Mouse (Mus musculus) midbrain, embryonic 15.5 days (tissue): ENCODE data around the gene Pqlc3. TPM values are rescaled to one million over a fixed set of nuclear protein-coding genes. Genes with fewer than 3 reads are reported as not detected.
"Not testable (repeated sequence)": the region's sequence is repeated elsewhere in the genome, so short reads cannot be mapped to it uniquely, and the experiment has no call there.

Experiments used
- ATAC-seq: fragments of 200-750 bp; cut with Nextera tagmentation; replicated peaks from 2 replicates; pipeline ENCODE4 v1.8.0; 2017; ENCODE audit warnings: moderate TSS enrichment
- H3K27ac ChIP-seq: fragments of 300-500 bp; sonication (generic); 2 replicates; pipeline ENCODE4 v1.5.1; 2015; ENCODE audit warnings: mild to moderate bottlenecking, inconsistent platforms
- H3K27me3 ChIP-seq: fragments of 300-500 bp; sonication (generic); replicated peaks from 2 replicates; pipeline ENCODE4 v1.6.1; 2015; ENCODE audit warnings: inconsistent platforms
- H3K36me3 ChIP-seq: fragments of 300-500 bp; sonication (generic); replicated peaks from 2 replicates; pipeline ENCODE4 v1.6.1; 2015; ENCODE audit warnings: inconsistent platforms
- H3K4me1 ChIP-seq: fragments of 300-500 bp; sonication (generic); 2 replicates; pipeline ENCODE4 v1.6.1; 2015; ENCODE audit warnings: inconsistent platforms
- H3K4me2 ChIP-seq: fragments of 300-500 bp; sonication (generic); 2 replicates; pipeline ENCODE4 v1.6.1; 2015; ENCODE audit warnings: inconsistent platforms, mild to moderate bottlenecking, moderate library complexity
- H3K4me3 ChIP-seq: fragments of 300-500 bp; sonication (generic); 2 replicates; pipeline ENCODE4 v1.5.1; 2015; ENCODE audit warnings: mild to moderate bottlenecking, inconsistent platforms
- H3K9ac ChIP-seq: fragments of 300-500 bp; sonication (generic); 2 replicates; pipeline ENCODE4 v1.6.1; 2015; ENCODE audit warnings: mild to moderate bottlenecking, inconsistent platforms
- H3K9me3 ChIP-seq: fragments of 300-500 bp; sonication (generic); 2 replicates; pipeline ENCODE4 v1.6.1; 2016; ENCODE audit warnings: inconsistent platforms
- whole genome bisulfite sequencing: fragments of 180-500 bp; shearing (Covaris S2); methylation state at CpG from one replicate; pipeline ENCODE4 v1.1.7; 2015; ENCODE audit warnings: mixed read lengths; 5-methylcytosine and 5-hydroxymethylcytosine counted together
- polyA plus RNA-seq: library from polyadenylated mRNA; unstranded; fragments of >200 nt; fragmentation: Nextera tagmentation; extraction: Ambion mirVana; gene quantifications from 2 replicates; pipeline ENCODE4 v1.2.1, GENCODE M21; 2015

Gene Pqlc3
- polyA plus RNA-seq, 1 experiment from 2014 or later = 2.4 TPM

DNA sequence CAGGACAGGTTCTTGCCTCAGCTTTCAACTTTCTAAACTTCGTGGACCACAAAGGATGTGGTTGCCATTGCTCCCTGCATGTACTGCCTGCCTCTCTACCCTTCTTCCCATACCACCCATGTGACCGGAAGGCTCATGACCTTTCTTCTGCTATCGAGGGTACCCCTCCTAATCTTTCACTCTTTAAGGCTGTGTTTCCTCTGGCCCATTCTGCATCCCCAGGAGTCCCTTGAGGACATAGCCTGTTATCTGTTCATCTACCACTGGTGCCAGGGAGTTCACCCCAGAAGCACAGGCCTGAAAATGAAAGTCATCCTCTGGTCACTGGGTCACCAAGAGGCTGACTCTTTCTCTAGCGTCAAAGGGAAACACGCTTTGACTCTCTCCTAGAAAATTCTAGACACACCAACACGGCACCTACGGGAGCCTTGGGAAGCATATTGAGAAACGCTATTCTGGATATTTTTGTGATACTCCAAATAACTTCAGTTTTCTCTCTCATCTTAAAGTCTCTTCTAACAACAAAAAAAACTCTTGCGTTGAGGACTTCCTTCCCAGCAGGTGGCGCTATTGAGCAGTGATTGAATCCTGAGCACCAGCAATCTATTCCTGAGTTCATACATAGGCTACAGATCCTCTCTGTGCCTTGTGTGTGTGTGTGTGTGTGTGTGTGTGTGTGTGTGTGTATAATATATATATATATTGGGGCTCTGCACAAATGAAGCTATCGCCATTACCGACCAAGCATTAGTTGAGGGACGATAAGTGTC is 32.7 kb upstream of the Pqlc3 start:
- 41% methylated on average over 13 of the region's 13 CpGs for WGBS
- H3K36me3 ChIP-seq = no peaks in the 10 kb centered on the region
- ATAC-seq = peak; percentile 73

DNA sequence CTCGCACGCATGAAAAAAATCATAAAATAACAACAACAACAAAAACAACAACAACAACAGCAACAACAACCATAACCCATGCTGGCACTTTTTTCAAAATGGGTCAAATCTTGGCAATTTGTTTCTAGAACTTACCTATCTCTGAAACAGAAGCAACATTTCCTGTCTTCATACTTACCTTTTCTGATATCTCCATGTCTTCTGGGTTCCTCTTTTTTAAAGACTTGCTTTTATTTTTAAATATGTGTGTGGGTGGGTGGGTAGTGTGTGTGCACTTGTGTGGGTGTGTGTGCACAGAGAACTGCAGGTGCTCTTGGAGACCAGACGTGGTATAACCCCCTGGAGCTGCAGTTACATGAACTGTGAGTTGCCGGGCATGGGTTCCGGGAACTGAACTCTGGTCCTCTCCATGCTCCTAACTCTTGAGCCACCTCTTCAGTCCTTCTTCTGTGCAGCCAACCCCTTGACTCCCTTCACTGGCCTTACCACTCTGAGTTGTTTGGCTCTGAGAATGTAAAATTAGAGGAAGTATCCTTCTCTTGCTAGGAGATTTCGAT is 24.4 kb upstream of the Pqlc3 start:
- no peak overlapping the region for H3K4me2 ChIP-seq

More for the DNA sequence above, 32.7 kb upstream of the Pqlc3 start:
- no peaks in the 10 kb centered on the region for H3K27me3 ChIP-seq
- H3K27ac ChIP-seq = no peak overlapping the region
- no peak overlapping the region for H3K4me3 ChIP-seq
- peaks cover 10% of the 10 kb centered on the region; the same call in 1 of the 2 replicates for H3K4me1 ChIP-seq
- no peak overlapping the region for H3K9ac ChIP-seq
- no peaks in the 10 kb centered on the region for H3K9me3 ChIP-seq
- H3K4me2 ChIP-seq = no peak overlapping the region

DNA sequence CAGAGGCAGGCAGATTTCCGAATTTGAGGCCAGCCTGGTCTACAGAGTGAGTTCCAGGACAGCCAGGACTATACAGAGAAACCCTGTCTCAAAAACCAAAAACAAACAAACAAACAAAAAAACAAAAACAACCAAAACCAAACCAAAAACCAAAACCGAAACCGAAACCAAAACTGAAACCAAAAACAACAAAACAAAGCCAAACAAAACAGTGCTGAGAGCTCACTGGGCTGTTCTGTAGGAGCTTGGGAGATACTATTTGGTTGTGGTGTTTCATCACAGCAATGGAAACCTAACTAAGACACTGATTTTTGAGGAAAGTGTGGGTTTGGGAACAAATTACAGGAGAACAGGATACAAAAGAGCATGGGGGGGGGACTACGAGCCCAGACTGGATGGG is 21.9 kb upstream of the Pqlc3 start:
- ATAC-seq = no peak
- WGBS = 81% methylated on average over 4 of the region's 4 CpGs
- H3K27me3 ChIP-seq = no peaks in the 10 kb centered on the region
- no peaks in the 10 kb centered on the region for H3K9me3 ChIP-seq
- no peaks in the 10 kb centered on the region for H3K36me3 ChIP-seq
- no peak overlapping the region for H3K27ac ChIP-seq
- H3K4me3 ChIP-seq = no peak overlapping the region
- no peaks in the 10 kb centered on the region for H3K4me1 ChIP-seq
- H3K4me2 ChIP-seq = no peak overlapping the region
- H3K9ac ChIP-seq = no peak overlapping the region

More for the DNA sequence above, 24.4 kb upstream of the Pqlc3 start:
- 94% methylated on average over 6 of the region's 6 CpGs for whole genome bisulfite sequencing
- Histone ChIP-seq H3K36me3 (no peaks in the 10 kb centered on the region), H3K4me1 (no peaks in the 10 kb centered on the region), H3K9me3 (no peaks in the 10 kb centered on the region), H3K27me3 (no peaks in the 10 kb centered on the region), H3K4me3 (no peak overlapping the region), H3K9ac (no peak overlapping the region), H3K27ac (no peak overlapping the region)
- ATAC-seq = no peak

DNA sequence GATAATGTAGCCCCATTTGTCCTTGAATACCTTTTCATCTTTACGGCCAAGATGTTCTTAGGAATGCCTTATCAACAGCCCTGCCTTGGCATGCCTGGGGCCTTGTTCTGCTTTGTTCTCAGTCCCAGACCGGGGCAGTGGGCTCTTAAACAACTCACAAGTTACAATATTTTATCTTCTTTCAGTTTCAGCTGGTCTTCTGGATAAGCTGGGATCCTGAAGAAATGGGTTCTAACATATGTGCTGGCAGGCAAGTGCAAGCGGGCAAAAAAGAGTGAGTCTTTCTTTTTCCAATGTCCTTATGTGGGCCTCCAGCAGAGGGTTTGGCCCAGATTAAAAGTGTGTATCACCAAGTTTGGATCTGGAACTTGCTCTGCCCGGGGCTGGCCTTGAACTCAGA is 20.9 kb upstream of the Pqlc3 start:
- WGBS = 89% methylated on average over 4 of the region's 4 CpGs
- H3K27ac ChIP-seq, H3K36me3 ChIP-seq, H3K27me3 ChIP-seq, ATAC-seq, H3K4me2 ChIP-seq, H3K9me3 ChIP-seq, H3K4me3 ChIP-seq, H3K9ac ChIP-seq, H3K4me1 ChIP-seq: not testable (repeated sequence)

DNA sequence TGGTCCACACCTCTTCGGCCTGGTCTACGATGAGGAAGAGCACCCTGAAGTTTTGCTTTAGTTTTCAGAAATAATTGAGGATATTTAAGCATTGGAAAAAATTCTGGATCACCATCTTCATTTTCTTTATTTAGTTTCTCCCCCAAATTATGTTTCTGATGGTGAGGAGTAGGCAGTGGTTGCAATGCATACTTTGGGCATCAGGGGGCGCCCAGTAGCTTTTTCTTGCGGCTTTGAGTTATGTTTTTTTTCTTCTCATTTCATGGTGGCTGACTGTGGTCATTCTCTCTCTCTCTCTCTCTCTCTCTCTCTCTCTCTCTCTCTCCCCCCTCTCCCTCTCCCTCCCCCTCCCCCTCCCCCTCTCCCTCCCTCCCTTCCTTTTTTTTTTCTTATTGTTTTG is 18.3 kb upstream of the Pqlc3 start:
- Histone ChIP-seq H3K27ac (no peak overlapping the region), H3K27me3 (no peaks in the 10 kb centered on the region), H3K4me2 (no peak overlapping the region), H3K9ac (no peak overlapping the region), H3K4me3 (no peak overlapping the region), H3K9me3 (no peaks in the 10 kb centered on the region), H3K4me1 (no peaks in the 10 kb centered on the region), H3K36me3 (no peaks in the 10 kb centered on the region)
- no peak for ATAC-seq
- WGBS = 29% methylated on average over 4 of the region's 4 CpGs

DNA sequence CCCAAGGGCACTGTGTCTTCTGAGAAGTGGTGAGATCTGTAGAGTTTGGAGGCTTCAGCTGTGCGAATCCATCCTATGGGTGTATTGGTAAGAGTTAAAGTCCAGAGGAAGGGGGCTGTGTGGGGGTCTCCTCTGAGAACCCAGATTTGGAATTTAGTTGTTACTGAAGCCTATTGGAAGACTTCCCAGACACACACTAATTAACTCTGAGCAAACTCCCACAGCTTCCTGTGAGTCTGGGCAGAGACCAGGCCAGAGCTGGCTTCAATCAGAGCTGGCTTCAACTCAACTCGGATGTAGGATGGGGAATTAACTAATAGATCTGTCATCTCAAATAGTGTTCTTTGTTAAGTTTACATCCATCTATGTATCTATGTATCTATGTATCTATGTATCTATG is 15.5 kb upstream of the Pqlc3 start:
- Histone ChIP-seq H3K4me3 (no peak overlapping the region), H3K9me3 (no peaks in the 10 kb centered on the region), H3K9ac (no peak overlapping the region), H3K36me3 (no peaks in the 10 kb centered on the region), H3K4me2 (no peak overlapping the region), H3K27ac (no peak overlapping the region), H3K4me1 (peaks cover 7% of the 10 kb centered on the region; the same call in 1 of the 2 replicates), H3K27me3 (no peaks in the 10 kb centered on the region)
- 78% methylated on average over 2 of the region's 2 CpGs for WGBS
- no peak for ATAC-seq

DNA sequence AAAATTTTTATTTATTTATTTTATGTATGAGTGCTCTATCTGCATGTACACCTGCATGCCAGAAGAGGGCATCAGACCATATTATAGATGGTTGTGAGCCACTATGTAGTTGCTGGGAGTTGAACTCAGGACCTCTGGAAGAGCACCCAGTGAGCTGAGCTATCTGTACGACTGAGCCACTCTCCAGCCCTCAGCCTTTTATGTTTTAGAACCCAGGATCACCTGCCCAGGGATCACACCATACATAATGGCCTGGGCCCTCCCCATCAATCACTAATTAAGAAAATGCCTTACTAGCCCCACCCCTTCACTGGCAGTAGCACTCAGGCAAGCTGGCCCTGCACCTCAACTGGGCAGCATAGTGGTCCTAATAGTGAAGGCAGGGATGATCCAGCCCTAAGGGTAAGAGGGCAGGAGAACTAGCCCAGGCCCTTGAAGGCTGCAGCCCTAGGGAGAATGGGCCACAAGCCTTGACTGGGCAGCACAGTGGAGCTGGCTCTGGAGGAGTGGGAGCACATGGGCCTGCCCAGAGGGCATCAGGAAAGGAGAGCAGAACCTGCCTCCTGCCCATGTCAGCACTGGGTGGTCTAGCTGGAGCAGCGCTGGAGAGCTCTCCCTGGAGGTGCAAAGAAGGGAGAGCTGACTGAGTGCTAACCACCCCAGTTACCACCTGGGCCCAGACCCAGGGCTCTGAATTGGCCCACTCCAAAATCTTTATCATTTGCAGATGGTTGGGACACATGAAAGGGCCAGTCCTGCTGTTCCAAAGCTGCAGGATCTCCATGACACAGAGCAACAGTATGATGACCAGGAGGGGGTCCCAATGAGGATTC is 12.1 kb upstream of the Pqlc3 start:
- Histone ChIP-seq H3K9me3 (no peaks in the 10 kb centered on the region), H3K27me3 (no peaks in the 10 kb centered on the region), H3K9ac (no peak overlapping the region), H3K36me3 (no peaks in the 10 kb centered on the region), H3K4me2 (no peak overlapping the region), H3K4me3 (no peak overlapping the region), H3K27ac (no peak overlapping the region), H3K4me1 (peaks cover 7% of the 10 kb centered on the region; the same call in 1 of the 2 replicates)
- WGBS = 75% methylated on average over 2 of the region's 2 CpGs
- peak; percentile 19; the same call in 1 of the 2 replicates for ATAC-seq

DNA sequence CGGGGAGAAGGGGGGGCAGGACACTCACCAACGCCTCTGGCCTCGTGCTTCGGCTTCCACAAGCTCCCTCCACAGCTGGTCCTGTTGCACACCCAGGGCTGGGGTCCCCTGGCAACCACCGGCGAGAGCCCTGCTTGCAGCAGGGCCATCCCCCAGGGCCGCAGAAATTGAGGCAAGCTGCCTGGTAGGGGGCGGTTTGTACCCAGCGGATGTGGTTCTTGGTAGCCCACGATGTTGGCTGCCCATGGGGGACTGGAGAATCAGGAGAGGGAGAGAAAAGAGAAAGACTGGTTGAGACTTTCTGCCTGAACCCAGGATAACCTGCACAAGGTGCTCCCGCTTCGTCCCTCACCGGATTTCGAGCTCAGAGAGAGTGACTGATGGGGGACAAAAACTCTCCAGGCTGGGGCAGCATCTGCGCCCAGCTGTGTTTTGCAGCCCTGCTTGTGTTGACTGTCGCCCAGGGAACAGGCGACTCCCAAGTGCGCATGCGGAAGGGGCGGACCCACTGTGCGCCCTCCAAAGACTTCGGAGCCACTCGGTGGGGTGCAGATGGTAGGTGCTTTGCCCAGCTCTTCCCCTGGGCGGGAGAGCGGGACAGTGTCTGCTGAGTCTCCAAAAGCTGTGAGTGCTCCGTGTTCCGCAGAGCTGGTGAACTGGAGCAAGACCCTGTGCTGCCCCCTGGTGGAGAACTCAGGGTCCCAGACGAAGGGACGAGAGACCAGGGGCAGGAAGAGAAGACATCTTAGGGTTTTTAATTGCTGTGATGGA is 11.1 kb upstream of the Pqlc3 start, which contains the start of gene 2410004P03Rik:
Gene 2410004P03Rik (minus strand): TSS at position 628 of the 771 bp plus-strand sequence.
- no peaks in the 10 kb centered on the region for H3K27me3 ChIP-seq
- WGBS = 6% methylated on average over 29 of the region's 29 CpGs
- peaks cover 7% of the 10 kb centered on the region; the same call in 1 of the 2 replicates for H3K4me1 ChIP-seq
- no peak within 1 kb of the TSS for H3K27ac ChIP-seq
- H3K4me2 ChIP-seq = peak within 1 kb of the TSS; percentile 57
- ATAC-seq = peak; percentile 80
- H3K9ac ChIP-seq = peak within 1 kb of the TSS; percentile 22; the same call in 1 of the 2 replicates
- no peaks in the 10 kb centered on the region for H3K9me3 ChIP-seq
- H3K4me3 ChIP-seq = peak within 1 kb of the TSS; percentile 37
- H3K36me3 ChIP-seq = no peaks in the 10 kb centered on the region

DNA sequence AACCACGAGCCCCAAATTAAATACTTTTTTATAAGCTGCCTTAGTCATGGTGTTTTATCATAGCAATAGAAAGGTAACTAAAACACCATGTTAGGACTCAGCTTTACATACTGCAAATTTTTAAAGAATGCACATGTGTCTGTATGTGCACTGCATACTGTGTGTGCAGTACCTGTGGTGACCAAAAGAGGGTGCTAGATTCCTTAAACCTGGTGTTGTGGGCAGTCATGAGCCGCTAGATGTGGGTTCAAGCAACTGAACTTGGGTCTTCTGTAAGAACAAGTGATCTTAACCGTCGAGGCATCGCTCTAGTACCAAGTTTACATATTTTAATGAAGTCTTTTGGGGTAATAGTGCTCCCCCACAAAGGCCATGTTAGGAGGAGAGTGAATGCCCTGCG is 9.3 kb upstream of the Pqlc3 start:
- H3K4me2 ChIP-seq = no peak overlapping the region
- 97% methylated on average over 6 of the region's 6 CpGs for WGBS
- no peaks in the 10 kb centered on the region for H3K27me3 ChIP-seq

DNA sequence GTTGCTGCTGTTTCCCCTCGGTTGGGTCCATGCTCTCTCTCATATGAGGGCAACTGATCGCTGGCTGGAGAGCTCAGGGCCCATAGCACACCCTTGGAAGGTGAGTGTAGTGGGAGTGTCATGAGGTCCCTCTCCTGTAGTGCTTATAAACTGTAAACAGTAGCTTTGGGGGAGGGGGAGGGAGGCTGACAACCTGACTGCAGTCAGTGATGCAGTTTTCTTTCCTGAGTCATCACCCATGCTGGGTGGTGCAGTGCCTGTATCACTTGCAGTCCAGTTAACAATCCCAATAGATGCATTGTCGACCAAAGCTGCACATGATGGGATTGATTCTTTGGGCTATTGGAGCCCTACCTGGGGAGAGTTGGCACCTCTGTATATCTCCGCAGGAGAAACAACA is 1.0 kb upstream of the Pqlc3 start:
- no peak overlapping the region for H3K4me2 ChIP-seq
- no peak overlapping the region for H3K9ac ChIP-seq
- H3K4me3 ChIP-seq = no peak overlapping the region
- H3K27ac ChIP-seq = no peak overlapping the region
- H3K36me3 ChIP-seq = no peaks in the 10 kb centered on the region
- ATAC-seq = no peak
- 52% methylated on average over 4 of the region's 4 CpGs for WGBS
- no peaks in the 10 kb centered on the region for H3K9me3 ChIP-seq
- H3K27me3 ChIP-seq = peaks cover 35% of the 10 kb centered on the region
- H3K4me1 ChIP-seq = peaks cover 13% of the 10 kb centered on the region

More for the DNA sequence above, 9.3 kb upstream of the Pqlc3 start:
- H3K27ac ChIP-seq = no peak overlapping the region
- ATAC-seq = no peak
- peaks cover 7% of the 10 kb centered on the region; the same call in 1 of the 2 replicates for H3K4me1 ChIP-seq
- H3K9me3 ChIP-seq = no peaks in the 10 kb centered on the region
- no peaks in the 10 kb centered on the region for H3K36me3 ChIP-seq
- H3K4me3 ChIP-seq = no peak overlapping the region
- no peak overlapping the region for H3K9ac ChIP-seq

DNA sequence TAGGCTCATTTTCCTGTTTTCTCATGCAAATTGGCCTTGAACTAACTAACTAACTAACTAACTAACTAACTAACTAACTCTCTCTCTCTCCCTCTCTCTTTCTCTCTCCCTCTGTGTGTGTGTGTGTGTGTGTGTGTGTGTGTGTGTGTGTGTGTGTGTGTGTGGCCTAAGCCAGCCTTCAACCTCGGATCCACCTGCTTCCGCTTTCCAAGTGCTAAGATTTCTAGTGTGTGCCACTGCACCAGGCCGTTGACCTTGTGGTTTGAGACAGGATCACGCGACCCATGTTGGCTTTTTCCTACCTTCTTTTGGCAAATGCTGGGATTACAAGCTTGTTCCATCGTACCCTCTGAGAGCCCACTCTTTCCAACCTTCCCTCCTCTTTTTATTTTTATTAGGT is 420 bp upstream of the Pqlc3 start:
- Histone ChIP-seq H3K4me1 (peaks cover 13% of the 10 kb centered on the region), H3K36me3 (no peaks in the 10 kb centered on the region), H3K27ac (no peak overlapping the region), H3K4me2 (no peak overlapping the region), H3K9me3 (no peaks in the 10 kb centered on the region), H3K4me3 (no peak overlapping the region), H3K9ac (no peak overlapping the region), H3K27me3 (peaks cover 35% of the 10 kb centered on the region)
- WGBS = 58% methylated on average over 6 of the region's 6 CpGs
- no peak for ATAC-seq
